Mouse (Mus musculus) right cerebral cortex, postnatal 4 days (tissue): ENCODE results near the gene Krcc1.

ENCODE experiments used
- DNase-seq: peaks from one replicate; pipeline ENCODE4 v3.0.0-alpha.2; 2022

Gene Krcc1

GRCm38 (mm10) chr6:71333031-71333430, 61.6 kb downstream of the Krcc1 start:
- no peak for DNase-seq

GRCm38 (mm10) chr6:71333578-71334273, 62.2 kb downstream of the Krcc1 start:
- no peak for DNase-seq
